In genomic region chr7:46447473-46448165, GRCm38 (mm10) we compare ENCODE assay signal across 18 mouse cellular contexts. TPM values are rescaled to one million over a fixed set of nuclear protein-coding genes. Genes with fewer than 3 reads are reported as not detected.
DNase-seq lines count a peak whose midpoint lies in the region; ATAC-seq lines count a peak whose summit lies in the region.
"Had no signal": no experiment of that assay in that cellular context is flagged by ENCODE, and none has a peak within 500 bp of the region (broad histone marks: within the 10 kb centered on the region; RNA-seq: fewer than 3 reads in every experiment).

No protein-coding gene starts in this region.

- no peaks in the 10 kb centered on the region for H3K9me3 ChIP-seq in midbrain, embryonic 11.5 days (ENCODE audit: control insufficient read depth, low read length)
- no peaks in the 10 kb centered on the region for H3K9me3 ChIP-seq in midbrain, embryonic 10.5 days (replicated peaks)
- no peaks in the 10 kb centered on the region for H3K9me3 ChIP-seq in hindbrain, embryonic 16.5 days (ENCODE audit: control insufficient read depth, low read length)
- H3K9me3 ChIP-seq in embryonic facial prominence, embryonic 10.5 days: no peaks in the 10 kb centered on the region
- H3K9me3 ChIP-seq: midbrain, embryonic 12.5 days had no signal

- no peak overlapping the region for H3K4me2 ChIP-seq in midbrain, embryonic 11.5 days
- no peak overlapping the region for H3K4me2 ChIP-seq in hindbrain, embryonic 16.5 days (ENCODE audit: low read length)
- H3K4me2 ChIP-seq: midbrain, embryonic 12.5 days had no signal

- H3K9ac ChIP-seq in midbrain, embryonic 11.5 days (ENCODE audit: low read length): no peak overlapping the region
- no peak overlapping the region for H3K9ac ChIP-seq in hindbrain, embryonic 16.5 days (ENCODE audit: low read depth, low read length)
- H3K9ac ChIP-seq: midbrain, embryonic 12.5 days had no signal

- DNase-seq in cerebellum, adult 11 months: peak; percentile 56
- no peak for DNase-seq in cerebellum, adult 8-10 months
- DNase-seq in midbrain, embryonic 11.5 days (ENCODE audit: low spot score, missing footprints): peak; percentile 28
- no peak for DNase-seq in midbrain, embryonic 10.5 days (ENCODE audit: low spot score)
- no peak for DNase-seq in embryonic facial prominence, embryonic 10.5 days (ENCODE audit: low spot score)
- DNase-seq: gastrocnemius, postnatal 25 days; left cerebral cortex, postnatal 4 days; lung, adult 2 months; lung, postnatal 36 days; thymus, postnatal 4 days had no signal

- no peak for ATAC-seq in midbrain, embryonic 11.5 days (ENCODE audit: low FRiP score)
- no peak for ATAC-seq in hindbrain, embryonic 16.5 days
- ATAC-seq in inflammation-experienced regulatory T-cells, adult 6 months: no peak
- ATAC-seq in erythroid progenitor cell, adult 5-6 weeks (replicated peaks; ENCODE audit: low FRiP score, poor library complexity, severe bottlenecking): no peak

- 67% methylated on average over 9 of the region's 9 CpGs for WGBS in midbrain, embryonic 11.5 days
- 69% methylated on average over 9 of the region's 9 CpGs for WGBS in midbrain, embryonic 10.5 days
- WGBS in hindbrain, embryonic 16.5 days: 39% methylated on average over 9 of the region's 9 CpGs
- WGBS in embryonic facial prominence, embryonic 10.5 days: 71% methylated on average over 9 of the region's 9 CpGs

- no peaks in the 10 kb centered on the region for H3K36me3 ChIP-seq in midbrain, embryonic 11.5 days (ENCODE audit: control insufficient read depth, insufficient read depth, low read length)
- H3K36me3 ChIP-seq in midbrain, embryonic 10.5 days: no peaks in the 10 kb centered on the region
- H3K36me3 ChIP-seq in hindbrain, embryonic 16.5 days (ENCODE audit: control insufficient read depth, insufficient read depth, low read length): no peaks in the 10 kb centered on the region
- H3K36me3 ChIP-seq in embryonic facial prominence, embryonic 10.5 days (replicated peaks): no peaks in the 10 kb centered on the region
- H3K36me3 ChIP-seq: midbrain, embryonic 12.5 days had no signal

- no peak overlapping the region for H3K27ac ChIP-seq in midbrain, embryonic 11.5 days (ENCODE audit: low read depth, low read length)
- no peak overlapping the region for H3K27ac ChIP-seq in midbrain, embryonic 10.5 days (replicated peaks)
- peak overlapping the region; percentile 25; the same call in 1 of the 2 replicates for H3K27ac ChIP-seq in hindbrain, embryonic 16.5 days (ENCODE audit: low read depth, low read length)
- H3K27ac ChIP-seq in embryonic facial prominence, embryonic 10.5 days (replicated peaks): no peak overlapping the region
- H3K27ac ChIP-seq: midbrain, embryonic 12.5 days had no signal

- H3K4me3 ChIP-seq in midbrain, embryonic 11.5 days (ENCODE audit: low read depth, low read length): no peak overlapping the region
- no peak overlapping the region for H3K4me3 ChIP-seq in midbrain, embryonic 10.5 days
- no peak overlapping the region for H3K4me3 ChIP-seq in hindbrain, embryonic 16.5 days (ENCODE audit: low read length)
- H3K4me3 ChIP-seq in embryonic facial prominence, embryonic 10.5 days: no peak overlapping the region
- H3K4me3 ChIP-seq: midbrain, embryonic 12.5 days had no signal

- peaks cover 10% of the 10 kb centered on the region for H3K4me1 ChIP-seq in midbrain, embryonic 11.5 days (ENCODE audit: control insufficient read depth, insufficient read depth, low read length)
- peaks cover 24% of the 10 kb centered on the region for H3K4me1 ChIP-seq in midbrain, embryonic 10.5 days
- H3K4me1 ChIP-seq in hindbrain, embryonic 16.5 days (ENCODE audit: control insufficient read depth, insufficient read depth, low read depth, low read length): peaks cover 15% of the 10 kb centered on the region
- peaks cover 14% of the 10 kb centered on the region for H3K4me1 ChIP-seq in embryonic facial prominence, embryonic 10.5 days

- H3K27me3 ChIP-seq in midbrain, embryonic 11.5 days (ENCODE audit: control insufficient read depth, insufficient read depth, low read length): no peaks in the 10 kb centered on the region
- H3K27me3 ChIP-seq in midbrain, embryonic 10.5 days (ENCODE audit: low read depth, poor library complexity, severe bottlenecking): no peaks in the 10 kb centered on the region; the same call in 1 of the 2 replicates
- H3K27me3 ChIP-seq in hindbrain, embryonic 16.5 days (replicated peaks; ENCODE audit: control insufficient read depth, insufficient read depth, low read length): no peaks in the 10 kb centered on the region
- no peaks in the 10 kb centered on the region for H3K27me3 ChIP-seq in embryonic facial prominence, embryonic 10.5 days (replicated peaks; ENCODE audit: low read depth, poor library complexity, severe bottlenecking)

RNA-seq across cellular contexts. Expression of gene Kcnc1, which starts 51.3 kb away (rescaled TPM):
- 1.4 and 1.8 TPM in 2 replicates for polyA plus RNA-seq in midbrain, embryonic 11.5 days (2014; fragmentation: Nextera tagmentation; extraction: Ambion mirVana)
- 0.37 and 1.3 TPM in 2 replicates for polyA plus RNA-seq in midbrain, embryonic 10.5 days (2016; fragmentation: Nextera tagmentation; extraction: Ambion mirVana)
- 13.4 and 14.5 TPM in 2 replicates for polyA plus RNA-seq in hindbrain, embryonic 16.5 days (2015; fragmentation: Nextera tagmentation; extraction: Ambion mirVana)
- polyA plus RNA-seq in embryonic facial prominence, embryonic 10.5 days (2016; fragmentation: Nextera tagmentation; extraction: Ambion mirVana): 0.58 and 0.69 TPM in 2 replicates
- under 1 TPM in 1 of 3 experiments, not detected in 2; 0.16 TPM for polyA plus RNA-seq in inflammation-experienced regulatory T-cells, adult 6 months (2017; shearing (Covaris generic))
- total RNA-seq in erythroid progenitor cell, adult 5-6 weeks (2015; ENCODE audit: low replicate concordance): 5.0 TPM in 1 of 2 replicates, not detected in the other
- total RNA-seq in erythroid progenitor cell, adult 5-6 weeks (2017; ENCODE audit: low replicate concordance): 0.13 TPM in 1 of 2 replicates, not detected in the other
- total RNA-seq: MEL had no signal
- polyA plus RNA-seq: heart, postnatal 0 days; kidney, embryonic 16.5 days; liver, adult 2 months had no signal

Comparison
In these comparisons a context has a peak if more than half of its experiments do, and no peak if none do; other contexts are left out.
1. DNase-seq: peak in cerebellum, adult 11 months (single experiment) and midbrain, embryonic 11.5 days (single experiment); none in cerebellum, adult 8-10 months (single experiment), midbrain, embryonic 10.5 days (single experiment) and embryonic facial prominence, embryonic 10.5 days (single experiment).